Mouse (Mus musculus) ES-Bruce4 (cell line): ENCODE data around the gene Hsh2d.

ENCODE experiments used
- CTCF ChIP-seq: IDR thresholded peaks from one replicate; pipeline ENCODE4 v1.8.1; 2011; ENCODE audit warnings: low read depth, low read length
- POLR2A ChIP-seq: IDR thresholded peaks from one replicate; pipeline ENCODE4 v1.8.1; 2011; ENCODE audit warnings: low read length; ENCODE audit not compliant: insufficient read depth

GRCm38 (mm10) chr8:72146056-72146455, 43.4 kb upstream of the Hsh2d start:
- TF ChIP-seq POLR2A (no peak), CTCF (no peak)
